Mouse (Mus musculus) retina, postnatal 1 day (tissue): ENCODE results near the gene Adgre4.
A peak's percentile ranks its signal among the peaks of the same experiment; 100 is the strongest.

Experiments
- DNase-seq: peaks from one replicate; pipeline ENCODE4 v3.0.0-alpha.2; 2012

The Adgre4 gene

GRCm38 (mm10) chr17:55749786-55750185 is at the start of gene Adgre4:
TSS of gene Adgre4 (plus strand) at chr17:55749984.
- DNase-seq: no peak

GRCm38 (mm10) chr17:55702161-55702820 is 47.5 kb upstream of the Adgre4 start:
- peak; percentile 87 for DNase-seq

GRCm38 (mm10) chr17:55702865-55703264 is 46.9 kb upstream of the Adgre4 start:
- no peak for DNase-seq

- DNase-seq: peak; percentile 98
Observed at GRCm38 (mm10) chr17:55711984-55712811, 37.6 kb upstream of the Adgre4 start, which contains the start of gene Pot1b. TSS of gene Pot1b (minus strand) at chr17:55712628.

GRCm38 (mm10) chr17:55721270-55721669 is 28.5 kb upstream of the Adgre4 start:
- no peak for DNase-seq

GRCm38 (mm10) chr17:55722250-55722649 is 27.5 kb upstream of the Adgre4 start:
- no peak for DNase-seq

- no peak for DNase-seq
Observed at GRCm38 (mm10) chr17:55726193-55726592, 23.6 kb upstream of the Adgre4 start.

- no peak for DNase-seq
Observed at GRCm38 (mm10) chr17:55736675-55737074, 13.1 kb upstream of the Adgre4 start.

GRCm38 (mm10) chr17:55751170-55751569 is 1.4 kb downstream of the Adgre4 start:
- DNase-seq: no peak

GRCm38 (mm10) chr17:55813642-55814041 is 63.9 kb downstream of the Adgre4 start:
- peak; percentile 15 for DNase-seq

- no peak for DNase-seq
Observed at GRCm38 (mm10) chr17:55816853-55817252, 67.1 kb downstream of the Adgre4 start.

- DNase-seq: no peak
Observed at GRCm38 (mm10) chr17:55821566-55821965, 71.8 kb downstream of the Adgre4 start.

GRCm38 (mm10) chr17:55843067-55843466 is 93.3 kb downstream of the Adgre4 start:
- no peak for DNase-seq

GRCm38 (mm10) chr17:55877184-55877583 is 127.4 kb downstream of the Adgre4 start:
- DNase-seq: no peak

- peak; percentile 52 for DNase-seq
Observed at GRCm38 (mm10) chr17:55878282-55878635, 128.5 kb downstream of the Adgre4 start.

- peak; percentile 94 for DNase-seq
Observed at GRCm38 (mm10) chr17:55878636-55879369, 129.0 kb downstream of the Adgre4 start, which contains the start of gene Zfp119a. TSS of gene Zfp119a (minus strand) at chr17:55878930.

- DNase-seq: no peak
Observed at GRCm38 (mm10) chr17:55883631-55884030, 133.8 kb downstream of the Adgre4 start.

GRCm38 (mm10) chr17:55884912-55885311 is 135.1 kb downstream of the Adgre4 start:
- no peak for DNase-seq

GRCm38 (mm10) chr17:55892406-55892955 is 142.7 kb downstream of the Adgre4 start:
- peak; percentile 25 for DNase-seq

- DNase-seq: peak; percentile 52
Observed at GRCm38 (mm10) chr17:55903087-55903486, 153.3 kb downstream of the Adgre4 start.
